Mouse (Mus musculus): ENCODE results near the gene Htr1f.

The Htr1f gene

GRCm38 (mm10) chr16:64961690-64962089 lies 144.0 kb downstream of the Htr1f start:
- peak in 1 of 2 experiments; percentile 15 for DNase-seq (ENCODE audit: low spot score in 2 of 2)

GRCm38 (mm10) chr16:64941646-64942195 lies 163.9 kb downstream of the Htr1f start:
- peak; percentile 34 to 36 for DNase-seq (ENCODE audit: low spot score in 2 of 2)

- no peak for DNase-seq (ENCODE audit: low spot score in 2 of 2)
Observed at GRCm38 (mm10) chr16:64934793-64935192, 170.9 kb downstream of the Htr1f start.

GRCm38 (mm10) chr16:64934011-64934410 lies 171.6 kb downstream of the Htr1f start:
- no peak for DNase-seq (ENCODE audit: low spot score in 2 of 2)

- DNase-seq (ENCODE audit: low spot score in 2 of 2), result no peak
Observed at GRCm38 (mm10) chr16:64923500-64923899, 182.2 kb downstream of the Htr1f start.

- no peak for DNase-seq (ENCODE audit: low spot score in 2 of 2)
Observed at GRCm38 (mm10) chr16:64908747-64909146, 196.9 kb downstream of the Htr1f start.

GRCm38 (mm10) chr16:64907112-64907511 lies 198.5 kb downstream of the Htr1f start:
- peak in 1 of 2 experiments; percentile 11 for DNase-seq (ENCODE audit: low spot score in 2 of 2)

- no peak for DNase-seq (ENCODE audit: low spot score in 2 of 2)
Observed at GRCm38 (mm10) chr16:64903328-64903727, 202.3 kb downstream of the Htr1f start.

- peak in 1 of 2 experiments; percentile 44 for DNase-seq (ENCODE audit: low spot score in 2 of 2)
Observed at GRCm38 (mm10) chr16:64899084-64899483, 206.6 kb downstream of the Htr1f start.

GRCm38 (mm10) chr16:64889496-64889895 lies 216.2 kb downstream of the Htr1f start:
- no peak for DNase-seq (ENCODE audit: low spot score in 2 of 2)

- DNase-seq (ENCODE audit: low spot score in 2 of 2), result no peak
Observed at GRCm38 (mm10) chr16:64885547-64885946, 220.1 kb downstream of the Htr1f start.

- no peak for DNase-seq (ENCODE audit: low spot score in 2 of 2)
Observed at GRCm38 (mm10) chr16:64885142-64885541, 220.5 kb downstream of the Htr1f start.

- DNase-seq (ENCODE audit: low spot score in 2 of 2), result no peak
Observed at GRCm38 (mm10) chr16:64884420-64884838, 221.2 kb downstream of the Htr1f start.

- DNase-seq (ENCODE audit: low spot score in 2 of 2), result no peak
Observed at GRCm38 (mm10) chr16:64883896-64884295, 221.8 kb downstream of the Htr1f start.

- no peak for DNase-seq (ENCODE audit: low spot score in 2 of 2)
Observed at GRCm38 (mm10) chr16:64881442-64881841, 224.2 kb downstream of the Htr1f start.

- no peak for DNase-seq (ENCODE audit: low spot score in 2 of 2)
Observed at GRCm38 (mm10) chr16:64880986-64881385, 224.7 kb downstream of the Htr1f start.

- no peak for DNase-seq (ENCODE audit: low spot score in 2 of 2)
Observed at GRCm38 (mm10) chr16:64879735-64880134, 225.9 kb downstream of the Htr1f start.

GRCm38 (mm10) chr16:64878611-64879132 lies 227.0 kb downstream of the Htr1f start:
- no peak for DNase-seq (ENCODE audit: low spot score in 2 of 2)

GRCm38 (mm10) chr16:64877314-64877713 lies 228.3 kb downstream of the Htr1f start:
- DNase-seq (ENCODE audit: low spot score in 2 of 2), result no peak

GRCm38 (mm10) chr16:64876631-64877265 lies 228.9 kb downstream of the Htr1f start:
- DNase-seq (ENCODE audit: low spot score in 2 of 2), result no peak

GRCm38 (mm10) chr16:64875822-64876221 lies 229.8 kb downstream of the Htr1f start:
- DNase-seq (ENCODE audit: low spot score in 2 of 2), result no peak

- no peak for DNase-seq (ENCODE audit: low spot score in 2 of 2)
Observed at GRCm38 (mm10) chr16:64875384-64875783, 230.3 kb downstream of the Htr1f start.
